Mouse (Mus musculus): ENCODE results near the gene Pih1d1.

- TF ChIP-seq EP300 (IDR thresholded peaks at IDR 0.05; ENCODE audit: low read depth in 1 of 2, low read length in 2 of 2) (peak; percentile 80 to 85), NELFE (IDR thresholded peaks at IDR 0.05; ENCODE audit: low read depth, low read length) (no peak), POLR2A (IDR thresholded peaks at IDR 0.05; ENCODE audit: control insufficient read depth in 1 of 2, insufficient read depth in 1 of 2, low read depth in 1 of 2, low read length in 2 of 2, poor library complexity in 1 of 2) (no peak), ELF1 (IDR thresholded peaks at IDR 0.05; ENCODE audit: low read depth, low read length) (no peak), HCFC1 (IDR thresholded peaks at IDR 0.05; ENCODE audit: low read depth, low read length) (no peak), CTCF (IDR thresholded peaks at IDR 0.05 in 2 of 3, conservative IDR thresholded peaks at IDR 0.05 in 1 of 3; ENCODE audit: control insufficient read depth in 1 of 3, insufficient read depth in 1 of 3, low read depth in 2 of 3, low read length in 3 of 3, poor library complexity in 1 of 3, severe bottlenecking in 1 of 3) (no peak), GATA1 (IDR thresholded peaks at IDR 0.05; ENCODE audit: low read depth, low read length) (peak; percentile 76), E2F4 (IDR thresholded peaks at IDR 0.05; ENCODE audit: borderline replicate concordance, low read depth, low read length) (no peak), USF1 (IDR thresholded peaks at IDR 0.05; ENCODE audit: low read depth, low read length) (no peak), MAZ (IDR thresholded peaks at IDR 0.05; ENCODE audit: low read depth, low read length) (no peak), MAX (IDR thresholded peaks at IDR 0.05; ENCODE audit: low read length) (peak; percentile 69; the same call in 1 of the 2 replicates), SIN3A (IDR thresholded peaks at IDR 0.05; ENCODE audit: low read length) (no peak), KAT2A (conservative IDR thresholded peaks at IDR 0.05; ENCODE audit: low read depth, low read length) (no peak), TBP (IDR thresholded peaks at IDR 0.05; ENCODE audit: low read depth, low read length) (no peak)
Observed at GRCm38 (mm10) chr7:45190186-45190585, 36.1 kb downstream of the Pih1d1 start.
